Mouse (Mus musculus) kidney, embryonic 14.5 days (tissue): ENCODE measurements around the gene Arl6ip5. TPM values are rescaled to one million over a fixed set of nuclear protein-coding genes. Genes with fewer than 3 reads are reported as not detected.
"Not testable (repeated sequence)": the region's sequence is repeated elsewhere in the genome, so short reads cannot be mapped to it uniquely, and the experiment has no call there.

Experiments used
- ATAC-seq: fragments of 200-750 bp; cut with Nextera tagmentation; 2 replicates; pipeline ENCODE4 v1.8.0; 2017; ENCODE audit warnings: moderate number of reproducible peaks, mild to moderate bottlenecking, moderate TSS enrichment, moderate library complexity; ENCODE audit not compliant: low FRiP score, low TSS enrichment
- H3K27ac ChIP-seq: fragments of 300-500 bp; sonication (generic); 2 replicates; pipeline ENCODE4 v1.5.1; 2014; ENCODE audit warnings: low read depth, mild to moderate bottlenecking, low read length, moderate library complexity, mixed read lengths
- H3K27me3 ChIP-seq: fragments of 300-500 bp; sonication (generic); 2 replicates; pipeline ENCODE4 v1.6.1; 2014; ENCODE audit warnings: mild to moderate bottlenecking, low read length; ENCODE audit not compliant: control insufficient read depth, insufficient read depth
- H3K36me3 ChIP-seq: fragments of 300-500 bp; sonication (generic); 2 replicates; pipeline ENCODE4 v1.6.1; 2014; ENCODE audit warnings: low read length, mixed read lengths; ENCODE audit not compliant: control insufficient read depth, insufficient read depth
- H3K4me1 ChIP-seq: fragments of 300-500 bp; sonication (generic); 2 replicates; pipeline ENCODE4 v1.6.1; 2014; ENCODE audit warnings: low read length, mixed read lengths; ENCODE audit not compliant: control insufficient read depth, insufficient read depth
- H3K4me2 ChIP-seq: fragments of 300-500 bp; sonication (generic); replicated peaks from 2 replicates; pipeline ENCODE4 v1.6.1; 2014; ENCODE audit warnings: low read depth, mild to moderate bottlenecking, low read length
- H3K4me3 ChIP-seq: fragments of 300-500 bp; sonication (generic); 2 replicates; pipeline ENCODE4 v1.5.1; 2014; ENCODE audit warnings: mild to moderate bottlenecking, low read length
- H3K9ac ChIP-seq: fragments of 300-500 bp; sonication (generic); 2 replicates; pipeline ENCODE4 v1.6.1; 2014; ENCODE audit warnings: low read depth, mild to moderate bottlenecking, low read length, moderate library complexity
- H3K9me3 ChIP-seq: fragments of 300-500 bp; sonication (generic); 2 replicates; pipeline ENCODE4 v1.6.1; 2016; ENCODE audit warnings: low read length; ENCODE audit not compliant: control insufficient read depth
- WGBS: fragments of 180-500 bp; shearing (Covaris S2); extraction: QIAGEN DNeasy Blood & Tissue Kit; methylation state at CpG from one replicate; pipeline ENCODE4 v1.1.7; 2014; 5-methylcytosine and 5-hydroxymethylcytosine counted together
- polyA plus RNA-seq: library from polyadenylated mRNA; unstranded; fragments of >200 nt; fragmentation: Nextera tagmentation; extraction: Ambion mirVana; gene quantifications from 2 replicates; pipeline ENCODE4 v1.2.1, GENCODE M21; 2014

The Arl6ip5 gene
- polyA plus RNA-seq, 1 experiment from 2014 or later = 25.9 TPM

DNA sequence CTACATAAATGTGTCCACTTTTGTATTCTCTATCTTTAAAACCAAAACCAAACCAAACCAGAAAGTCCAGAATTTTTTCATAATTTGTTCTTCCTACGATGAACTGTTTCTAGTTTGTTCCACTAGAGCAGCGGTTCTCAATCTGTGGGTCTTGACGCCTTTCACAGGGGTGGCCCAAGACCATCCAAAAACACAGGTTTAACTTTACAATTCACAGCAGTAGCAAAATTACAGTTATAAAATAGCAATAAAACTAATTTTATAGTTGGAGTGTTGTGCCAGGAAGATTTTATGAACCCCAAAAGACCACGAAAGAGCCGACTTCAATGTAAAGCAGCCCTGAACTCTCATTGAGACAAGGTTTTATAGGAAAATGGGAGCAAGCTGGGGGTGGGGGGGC is 25.6 kb downstream of the Arl6ip5 start:
- H3K4me2 ChIP-seq = no peak overlapping the region
- no peak overlapping the region for H3K27ac ChIP-seq
- no peaks in the 10 kb centered on the region for H3K9me3 ChIP-seq
- H3K36me3 ChIP-seq = peaks cover 7% of the 10 kb centered on the region; the same call in 1 of the 2 replicates
- ATAC-seq = no peak
- WGBS = 88% methylated on average over 5 of the region's 5 CpGs
- no peaks in the 10 kb centered on the region for H3K27me3 ChIP-seq
- H3K4me3 ChIP-seq = no peak overlapping the region
- no peaks in the 10 kb centered on the region for H3K4me1 ChIP-seq
- no peak overlapping the region for H3K9ac ChIP-seq

DNA sequence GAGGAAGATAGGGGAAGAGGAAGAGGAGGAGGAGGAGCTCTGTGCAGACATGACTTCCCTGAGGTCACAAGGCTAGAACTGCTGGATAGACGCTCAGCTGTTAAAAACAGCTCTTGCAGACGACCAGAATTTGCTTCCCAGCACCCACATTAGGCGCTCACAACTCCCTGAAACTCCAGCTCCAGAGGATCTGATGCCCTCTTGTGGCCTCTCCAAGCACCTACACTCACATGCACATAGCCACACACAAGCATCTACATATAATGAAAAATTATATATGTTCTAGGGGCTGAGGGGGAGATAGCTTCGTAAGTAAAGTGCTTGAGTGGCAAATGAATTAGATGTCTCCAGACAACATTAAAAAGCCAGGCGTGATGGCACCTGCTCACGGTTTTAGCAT is 28.9 kb downstream of the Arl6ip5 start:
- Histone ChIP-seq H3K36me3 (no peaks in the 10 kb centered on the region), H3K4me2 (no peak overlapping the region), H3K4me1 (no peaks in the 10 kb centered on the region), H3K9me3 (no peaks in the 10 kb centered on the region), H3K4me3 (no peak overlapping the region), H3K9ac (no peak overlapping the region), H3K27ac (no peak overlapping the region), H3K27me3 (no peaks in the 10 kb centered on the region)
- WGBS = 95% methylated on average over 6 of the region's 6 CpGs
- no peak for ATAC-seq

DNA sequence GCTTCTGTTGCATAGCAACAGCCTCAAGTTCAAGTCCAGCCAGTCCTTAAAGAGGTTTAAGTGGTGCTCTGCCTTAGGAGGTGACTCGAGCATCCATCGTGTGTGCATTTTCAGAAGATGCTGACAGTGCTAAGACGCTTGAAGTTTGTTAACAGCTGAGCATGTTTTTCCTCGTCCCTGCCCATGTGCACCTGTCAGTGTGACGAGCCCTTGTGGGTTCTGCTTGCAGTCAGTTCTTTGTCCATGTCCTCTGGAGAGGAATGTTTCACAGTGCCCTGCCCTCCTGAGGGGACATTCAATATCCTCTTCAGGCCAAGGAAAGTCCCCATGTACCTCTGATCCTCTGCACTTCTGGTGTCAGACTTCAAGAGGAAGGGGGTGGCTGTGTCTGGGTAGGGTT is 29.6 kb downstream of the Arl6ip5 start:
- Histone ChIP-seq H3K4me1 (no peaks in the 10 kb centered on the region), H3K9ac (no peak overlapping the region), H3K4me2 (no peak overlapping the region), H3K9me3 (no peaks in the 10 kb centered on the region), H3K4me3 (no peak overlapping the region), H3K27ac (no peak overlapping the region), H3K27me3 (no peaks in the 10 kb centered on the region), H3K36me3 (no peaks in the 10 kb centered on the region)
- no peak for ATAC-seq
- 81% methylated on average over 5 of the region's 5 CpGs for WGBS

DNA sequence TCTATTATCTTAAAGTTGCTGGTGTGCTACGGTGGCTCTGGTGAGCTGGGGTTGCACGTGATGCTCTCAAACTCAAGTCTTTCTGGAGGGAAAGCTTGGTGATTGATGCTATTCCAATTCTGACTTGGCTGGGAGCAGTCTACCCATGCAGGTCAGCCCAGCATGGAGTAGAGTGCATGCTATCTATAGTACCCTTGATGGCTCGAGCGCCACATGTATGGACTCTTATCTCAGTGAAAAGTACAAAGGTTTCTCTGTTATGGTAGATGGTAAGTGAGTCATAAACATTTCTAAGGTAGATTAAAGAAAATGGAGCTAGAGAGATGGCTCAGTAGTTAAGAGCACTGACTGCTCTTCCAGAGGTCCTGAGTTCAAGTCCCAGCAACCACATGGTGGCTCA is 32.0 kb downstream of the Arl6ip5 start:
- Histone ChIP-seq H3K4me2 (no peak overlapping the region), H3K27ac (no peak overlapping the region), H3K27me3 (no peaks in the 10 kb centered on the region), H3K9me3 (no peaks in the 10 kb centered on the region), H3K9ac (no peak overlapping the region), H3K4me1 (no peaks in the 10 kb centered on the region), H3K36me3 (no peaks in the 10 kb centered on the region), H3K4me3 (no peak overlapping the region)
- no peak for ATAC-seq
- 91% methylated on average over 4 of the region's 4 CpGs for WGBS

DNA sequence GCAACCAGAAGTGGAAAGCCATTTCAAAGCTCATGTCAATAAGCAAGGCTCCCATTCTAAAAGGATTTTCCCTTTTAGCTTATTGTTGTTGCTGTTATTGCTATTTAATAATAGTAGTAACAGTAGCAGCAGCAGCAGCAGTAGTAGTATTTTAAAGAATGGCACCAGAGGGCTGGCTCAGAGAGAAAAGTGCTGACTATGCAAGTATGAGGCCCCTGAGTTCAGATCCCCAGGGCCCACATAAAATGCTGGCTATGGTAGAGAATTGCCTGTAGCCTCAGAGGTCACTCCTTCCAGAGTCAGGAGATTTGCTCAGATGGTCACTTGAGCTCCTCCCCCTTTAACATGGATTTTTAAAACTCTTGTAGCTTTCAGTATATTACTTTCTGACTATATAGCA is 34.7 kb downstream of the Arl6ip5 start:
- no peaks in the 10 kb centered on the region for H3K4me1 ChIP-seq
- no peak overlapping the region for H3K27ac ChIP-seq
- H3K27me3 ChIP-seq = no peaks in the 10 kb centered on the region
- no peak for ATAC-seq
- H3K4me2 ChIP-seq = no peak overlapping the region
- no peak overlapping the region for H3K9ac ChIP-seq
- H3K36me3 ChIP-seq = no peaks in the 10 kb centered on the region
- H3K9me3 ChIP-seq = no peaks in the 10 kb centered on the region
- H3K4me3 ChIP-seq = no peak overlapping the region

DNA sequence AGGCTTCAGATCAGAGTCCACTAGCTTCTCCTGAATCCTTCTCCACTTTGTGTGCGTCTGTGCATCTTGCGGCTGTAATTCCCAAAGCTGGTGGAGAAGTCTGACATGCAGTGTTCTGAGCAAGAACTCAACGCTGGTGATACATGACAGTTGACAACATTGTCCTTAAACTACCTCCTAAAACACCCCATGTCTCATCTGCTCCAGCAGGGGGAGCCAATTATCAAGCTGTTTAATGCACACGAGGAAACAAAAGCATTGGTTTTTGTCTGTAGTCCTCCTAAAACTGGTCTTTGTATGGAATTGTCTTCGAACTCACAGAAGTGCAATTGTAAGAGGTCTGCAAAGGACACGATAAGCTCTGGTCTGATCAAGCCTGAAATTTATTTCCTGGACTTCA is 40.5 kb downstream of the Arl6ip5 start:
- ATAC-seq = no peak
- H3K27ac ChIP-seq = no peak overlapping the region
- H3K36me3 ChIP-seq = no peaks in the 10 kb centered on the region
- no peaks in the 10 kb centered on the region for H3K9me3 ChIP-seq
- no peaks in the 10 kb centered on the region for H3K27me3 ChIP-seq
- H3K9ac ChIP-seq = no peak overlapping the region
- WGBS = 44% methylated on average over 6 of the region's 6 CpGs
- H3K4me3 ChIP-seq = no peak overlapping the region
- H3K4me2 ChIP-seq = no peak overlapping the region
- H3K4me1 ChIP-seq = no peaks in the 10 kb centered on the region

DNA sequence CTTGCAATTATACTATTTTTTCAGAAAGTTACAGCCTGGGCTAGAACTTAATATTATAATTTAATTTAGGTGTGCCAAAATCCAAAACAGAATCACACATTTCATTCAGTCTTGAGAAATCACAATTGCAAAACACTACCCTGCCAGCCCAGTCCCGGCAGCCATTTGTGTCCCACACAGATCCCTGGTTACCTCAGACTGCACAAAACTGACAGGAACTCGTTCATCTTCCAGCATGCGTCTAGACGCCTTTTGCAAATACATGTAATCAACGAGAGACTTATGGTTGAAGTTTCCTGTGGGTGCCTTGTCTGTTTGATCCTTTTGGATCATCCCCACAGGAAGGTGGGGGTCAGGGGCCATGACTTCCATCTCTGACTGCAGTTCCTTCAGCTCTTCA is 41.6 kb downstream of the Arl6ip5 start:
- Histone ChIP-seq H3K9ac (no peak overlapping the region), H3K4me3 (no peak overlapping the region), H3K36me3 (no peaks in the 10 kb centered on the region), H3K27me3 (no peaks in the 10 kb centered on the region), H3K27ac (no peak overlapping the region), H3K9me3 (no peaks in the 10 kb centered on the region), H3K4me1 (no peaks in the 10 kb centered on the region), H3K4me2 (no peak overlapping the region)
- no peak for ATAC-seq
- WGBS = 60% methylated on average over 5 of the region's 5 CpGs

DNA sequence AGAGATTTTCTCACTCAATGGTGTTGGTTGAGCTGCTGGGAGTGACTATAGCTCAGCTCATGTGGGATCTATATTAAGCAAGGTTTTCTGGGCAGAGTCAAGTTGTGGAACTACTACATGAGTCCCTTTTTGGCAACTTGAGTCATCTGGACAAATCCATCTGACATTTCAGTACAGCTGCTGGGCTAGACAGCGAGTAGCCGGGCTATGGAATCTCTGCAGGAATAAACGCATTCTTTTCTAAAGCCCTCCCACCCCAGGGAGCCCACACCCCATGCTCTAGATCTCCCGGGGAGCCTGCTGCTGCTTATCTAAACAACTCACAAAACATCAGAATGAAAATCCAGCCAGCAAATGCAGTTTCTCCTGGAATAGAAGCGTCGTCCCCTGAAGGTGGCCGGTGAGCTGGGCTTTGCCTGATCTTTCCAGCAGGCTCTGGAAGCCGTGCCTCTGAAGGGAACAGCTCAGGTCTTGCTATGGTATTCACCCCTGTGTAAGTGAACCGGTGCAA is 42.3 kb downstream of the Arl6ip5 start, which contains the start of gene Lmod3:
Gene Lmod3, minus strand, starts transcription at position 49 of the 511 bp plus-strand sequence.
- Histone ChIP-seq H3K4me1 (no peaks in the 10 kb centered on the region), H3K9me3 (no peaks in the 10 kb centered on the region), H3K27me3 (no peaks in the 10 kb centered on the region), H3K36me3 (no peaks in the 10 kb centered on the region), H3K9ac (no peak within 1 kb of the TSS), H3K27ac (no peak within 1 kb of the TSS), H3K4me3 (no peak within 1 kb of the TSS), H3K4me2 (no peak within 1 kb of the TSS)
- WGBS = 34% methylated on average over 9 of the region's 9 CpGs
- ATAC-seq = no peak

DNA sequence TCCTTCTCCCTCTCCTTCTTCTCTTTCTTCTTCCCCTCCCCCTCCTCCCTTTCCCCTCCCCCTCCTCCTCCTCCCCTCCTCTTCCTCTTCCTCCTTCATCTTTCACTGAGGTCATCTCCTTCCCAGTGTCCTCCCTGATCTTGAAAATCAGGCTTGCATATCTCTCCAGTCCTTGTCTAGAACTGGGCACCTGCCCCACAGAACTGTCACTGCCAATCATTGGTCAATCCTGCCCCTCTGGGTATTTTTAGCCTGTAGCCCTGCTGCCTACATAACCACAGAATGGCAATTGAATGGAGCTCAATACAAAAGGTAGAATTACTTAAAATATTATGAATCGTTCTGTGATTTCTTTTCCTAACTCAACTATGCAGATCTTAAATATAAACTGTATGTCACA is 48.0 kb downstream of the Arl6ip5 start:
- H3K4me3 ChIP-seq = no peak overlapping the region
- H3K27ac ChIP-seq = no peak overlapping the region
- no peaks in the 10 kb centered on the region for H3K9me3 ChIP-seq
- no peak overlapping the region for H3K4me2 ChIP-seq
- H3K9ac ChIP-seq = no peak overlapping the region
- no peaks in the 10 kb centered on the region for H3K4me1 ChIP-seq
- 95% methylated on average over 1 of the region's 1 CpGs for WGBS
- no peaks in the 10 kb centered on the region for H3K36me3 ChIP-seq
- no peak for ATAC-seq
- no peaks in the 10 kb centered on the region for H3K27me3 ChIP-seq

DNA sequence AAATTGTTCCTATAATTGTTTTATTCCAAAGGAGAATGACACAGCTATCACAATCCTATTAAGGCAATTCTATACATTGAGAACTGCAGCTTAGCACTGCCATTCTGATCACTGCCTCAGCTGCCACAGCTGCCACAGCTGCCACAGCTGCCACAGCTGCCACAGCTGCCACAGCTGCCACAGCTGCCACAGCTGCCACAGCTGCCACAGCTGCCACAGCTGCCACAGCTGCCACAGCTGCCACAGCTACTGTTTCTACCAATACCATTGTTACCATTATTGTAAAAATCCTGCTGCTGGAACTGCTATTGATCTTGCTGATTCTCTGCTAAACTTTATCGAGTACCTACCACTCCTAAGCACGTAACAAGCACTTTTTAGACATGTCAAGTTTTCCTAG is 49.4 kb downstream of the Arl6ip5 start:
- H3K4me3 ChIP-seq, H3K9ac ChIP-seq, H3K4me1 ChIP-seq, H3K36me3 ChIP-seq, H3K4me2 ChIP-seq, H3K27ac ChIP-seq, H3K27me3 ChIP-seq, H3K9me3 ChIP-seq, ATAC-seq: not testable (repeated sequence)
- WGBS = 95% methylated on average over 2 of the region's 2 CpGs
